Comparison of ENCODE assay signal across 8 mouse cellular contexts in the genomic region with DNA sequence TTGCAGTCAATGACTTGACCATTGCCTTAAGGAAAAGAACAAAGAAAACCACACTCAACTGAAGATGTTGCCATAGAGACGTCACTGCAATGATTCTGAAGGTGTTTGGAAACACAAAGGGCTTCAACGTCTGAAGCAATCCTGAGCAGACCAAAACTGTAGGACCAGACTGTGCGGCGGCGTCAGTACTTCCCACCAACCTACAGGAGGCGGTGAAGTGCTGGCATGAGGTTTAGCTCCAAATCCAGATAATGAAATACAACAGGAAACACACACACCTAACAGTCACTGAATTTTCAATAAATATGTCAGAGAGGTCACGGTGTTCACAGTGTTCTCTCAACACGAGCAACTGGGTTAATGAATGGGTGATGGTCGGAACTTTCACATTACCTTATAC. TPM values are rescaled to one million over a fixed set of nuclear protein-coding genes. Genes with fewer than 3 reads are reported as not detected.
DNase-seq lines count a peak whose midpoint lies in the region; ATAC-seq and TF ChIP-seq lines count a peak whose summit lies in the region.

No protein-coding gene starts in this region.

- no peak overlapping the region for H3K4me2 ChIP-seq in kidney, postnatal 0 days (ENCODE audit: low read length)
- no peak overlapping the region for H3K4me2 ChIP-seq in kidney, embryonic 14.5 days (replicated peaks; ENCODE audit: low read depth, low read length)

- no peaks in the 10 kb centered on the region for H3K36me3 ChIP-seq in kidney, postnatal 0 days (ENCODE audit: insufficient read depth, low read length)
- no peaks in the 10 kb centered on the region for H3K36me3 ChIP-seq in kidney, embryonic 14.5 days (ENCODE audit: control insufficient read depth, insufficient read depth, low read length)
- H3K36me3 ChIP-seq in MEL (ENCODE audit: control insufficient read depth in 1 of 2, insufficient read depth in 2 of 2, low read length in 2 of 2) = peaks cover 0 to 30% of the 10 kb centered on the region in 2 experiments; a peak in 2 of 4 replicates
- H3K36me3 ChIP-seq in hindbrain, embryonic 10.5 days = no peaks in the 10 kb centered on the region

- H3K4me3 ChIP-seq in kidney, postnatal 0 days (replicated peaks; ENCODE audit: low read depth, low read length) = no peak overlapping the region
- H3K4me3 ChIP-seq in kidney, embryonic 14.5 days (ENCODE audit: low read length) = no peak overlapping the region
- H3K4me3 ChIP-seq in MEL (ENCODE audit: control insufficient read depth in 1 of 2, insufficient read depth in 1 of 2, low read depth in 2 of 2, low read length in 2 of 2) = peak overlapping the region; percentile 13 to 70
- H3K4me3 ChIP-seq in hindbrain, embryonic 10.5 days = no peak overlapping the region

- H3K9ac ChIP-seq in kidney, postnatal 0 days (ENCODE audit: low read depth, low read length) = no peak overlapping the region
- no peak overlapping the region for H3K9ac ChIP-seq in kidney, embryonic 14.5 days (ENCODE audit: low read depth, low read length)
- peak overlapping the region; percentile 48 for H3K9ac ChIP-seq in MEL (ENCODE audit: control insufficient read depth, low read depth, low read length, poor library complexity, severe bottlenecking)

- peak; percentile 58 for TF ChIP-seq CTCF in kidney, postnatal 0 days (IDR thresholded peaks at IDR 0.05; ENCODE audit: low read depth)
- peak; percentile 67 to 75 (median 71) for TF ChIP-seq CTCF in MEL (IDR thresholded peaks at IDR 0.05 in 2 of 3, conservative IDR thresholded peaks at IDR 0.05 in 1 of 3; ENCODE audit: control insufficient read depth in 1 of 3, insufficient read depth in 1 of 3, low read depth in 2 of 3, low read length in 3 of 3, poor library complexity in 1 of 3, severe bottlenecking in 1 of 3)

- ATAC-seq in kidney, postnatal 0 days (replicated peaks; ENCODE audit: low FRiP score, low read depth) = no peak
- ATAC-seq in kidney, embryonic 14.5 days (ENCODE audit: low FRiP score, low TSS enrichment) = no peak

- H3K9me3 ChIP-seq in kidney, postnatal 0 days (replicated peaks; ENCODE audit: low read length) = no peaks in the 10 kb centered on the region
- no peaks in the 10 kb centered on the region for H3K9me3 ChIP-seq in kidney, embryonic 14.5 days (ENCODE audit: control insufficient read depth, low read length)
- no peaks in the 10 kb centered on the region for H3K9me3 ChIP-seq in MEL (replicated peaks; ENCODE audit: insufficient read depth, low read length)
- H3K9me3 ChIP-seq in hindbrain, embryonic 10.5 days = no peaks in the 10 kb centered on the region

- DNase-seq in kidney, postnatal 0 days (ENCODE audit: low spot score) = peak; percentile 34
- DNase-seq in MEL (ENCODE audit: low read depth, low spot score) = peak; percentile 90
- peak; percentile 19 for DNase-seq in embryo, embryonic 10.5 days (ENCODE audit: low spot score)
- DNase-seq in lung, postnatal 36 days = peak; percentile 70
- DNase-seq in urinary bladder, postnatal 4 days (ENCODE audit: low spot score in 2 of 2) = no peak
- no peak for DNase-seq in hindbrain, embryonic 10.5 days (ENCODE audit: low spot score)
- DNase-seq in cerebellum, adult 11 months = no peak

- no peaks in the 10 kb centered on the region for H3K79me2 ChIP-seq in MEL (ENCODE audit: control insufficient read depth, insufficient read depth, low read length, poor library complexity)

- no peak overlapping the region for H3K27ac ChIP-seq in kidney, postnatal 0 days
- H3K27ac ChIP-seq in kidney, embryonic 14.5 days (ENCODE audit: low read depth, low read length) = no peak overlapping the region
- H3K27ac ChIP-seq in MEL (ENCODE audit: control insufficient read depth, low read depth, low read length) = peak overlapping the region; percentile 84
- H3K27ac ChIP-seq in hindbrain, embryonic 10.5 days = no peak overlapping the region

- H3K4me1 ChIP-seq in kidney, postnatal 0 days (replicated peaks; ENCODE audit: insufficient read depth, low read length) = no peaks in the 10 kb centered on the region
- 0 out of 2 replicates have a peak, but pooled peaks cover 3% of the 10 kb centered on the region for H3K4me1 ChIP-seq in kidney, embryonic 14.5 days (ENCODE audit: control insufficient read depth, insufficient read depth, low read length)
- peaks cover 7 to 25% of the 10 kb centered on the region in 2 experiments for H3K4me1 ChIP-seq in MEL (ENCODE audit: control insufficient read depth in 1 of 2, insufficient read depth in 2 of 2, low read length in 2 of 2)
- H3K4me1 ChIP-seq in hindbrain, embryonic 10.5 days (replicated peaks) = peaks cover 7% of the 10 kb centered on the region; the same call in 1 of the 2 replicates

- no peak for TF ChIP-seq POLR2A in MEL (IDR thresholded peaks at IDR 0.05; ENCODE audit: control insufficient read depth in 1 of 2, insufficient read depth in 1 of 2, low read depth in 1 of 2, low read length in 2 of 2, poor library complexity in 1 of 2)

- peak; percentile 52 for TF ChIP-seq RAD21 in MEL (IDR thresholded peaks at IDR 0.05; ENCODE audit: low read depth, low read length)

- peak in 1 of 2 experiments; percentile 60; a peak in 2 of 4 replicates for TF ChIP-seq EP300 in MEL (IDR thresholded peaks at IDR 0.05; ENCODE audit: low read depth in 1 of 2, low read length in 2 of 2)

- WGBS in kidney, postnatal 0 days = 77% methylated on average over 9 of the region's 9 CpGs
- 76% methylated on average over 9 of the region's 9 CpGs for WGBS in kidney, embryonic 14.5 days
- WGBS in hindbrain, embryonic 10.5 days = 75% methylated on average over 9 of the region's 9 CpGs

- no peaks in the 10 kb centered on the region for H3K27me3 ChIP-seq in kidney, postnatal 0 days (ENCODE audit: insufficient read depth, low read length)
- no peaks in the 10 kb centered on the region for H3K27me3 ChIP-seq in kidney, embryonic 14.5 days (ENCODE audit: control insufficient read depth, insufficient read depth, low read length)
- H3K27me3 ChIP-seq in MEL (ENCODE audit: control insufficient read depth in 1 of 2, insufficient read depth in 2 of 2, low read length in 2 of 2) = no peaks in the 10 kb centered on the region
- H3K27me3 ChIP-seq in hindbrain, embryonic 10.5 days (ENCODE audit: insufficient read depth, poor library complexity, severe bottlenecking) = no peaks in the 10 kb centered on the region

TF ChIP-seq in MEL, 35 proteins besides CTCF, POLR2A, EP300 and RAD21:
- TF ChIP-seq MXI1 (IDR thresholded peaks at IDR 0.05; ENCODE audit: low read depth, low read length) (no peak), GATA1 (IDR thresholded peaks at IDR 0.05; ENCODE audit: low read depth, low read length) (peak; percentile 75), ZMIZ1 (IDR thresholded peaks at IDR 0.05; ENCODE audit: low read depth, low read length) (no peak), TBP (IDR thresholded peaks at IDR 0.05; ENCODE audit: low read depth, low read length) (peak; percentile 59; the same call in 1 of the 2 replicates), ETS1 (IDR thresholded peaks at IDR 0.05; ENCODE audit: low read depth, low read length) (peak; percentile 44; the same call in 1 of the 2 replicates), NRF1 (IDR thresholded peaks at IDR 0.05; ENCODE audit: insufficient read depth, low read depth, low read length, poor library complexity, severe bottlenecking) (no peak), MEF2A (IDR thresholded peaks at IDR 0.05; ENCODE audit: extremely low read depth, insufficient replicate concordance, low read depth, low read length, poor library complexity, severe bottlenecking) (no peak), ELF1 (IDR thresholded peaks at IDR 0.05; ENCODE audit: low read depth, low read length) (no peak), MYC (IDR thresholded peaks at IDR 0.05; ENCODE audit: low read depth, low read length) (0 out of 2 replicates have a peak, but pooled peaks have one; percentile 40), MAFK (IDR thresholded peaks at IDR 0.05; ENCODE audit: borderline replicate concordance, low read depth, low read length) (no peak), CHD2 (IDR thresholded peaks at IDR 0.05; ENCODE audit: low read length) (no peak), NELFE (IDR thresholded peaks at IDR 0.05; ENCODE audit: low read depth, low read length) (no peak), USF2 (IDR thresholded peaks at IDR 0.05; ENCODE audit: borderline replicate concordance in 1 of 2, insufficient read depth in 1 of 2, low read depth in 1 of 2, low read length in 2 of 2) (no peak), TCF12 (IDR thresholded peaks at IDR 0.05; ENCODE audit: low read depth, low read length) (0 out of 2 replicates have a peak, but pooled peaks have one; percentile 17), ZNF384 (IDR thresholded peaks at IDR 0.05; ENCODE audit: low read depth, low read length) (no peak), SMC3 (IDR thresholded peaks at IDR 0.05; ENCODE audit: low read depth, low read length) (peak; percentile 27), MAZ (IDR thresholded peaks at IDR 0.05; ENCODE audit: low read depth, low read length) (no peak), RCOR1 (IDR thresholded peaks at IDR 0.05; ENCODE audit: low read depth, low read length) (no peak), SIN3A (IDR thresholded peaks at IDR 0.05; ENCODE audit: low read length) (no peak), HCFC1 (IDR thresholded peaks at IDR 0.05; ENCODE audit: low read depth, low read length) (no peak)
TF ChIP-seq in MEL: peak in this region for 6.

RNA-seq across cellular contexts. Expression of a gene that starts 49.1 kb away (rescaled TPM):
- 168 and 175 TPM in 2 replicates for polyA plus RNA-seq in kidney, postnatal 0 days (2015; fragmentation: Nextera tagmentation; extraction: Ambion mirVana)
- polyA plus RNA-seq in kidney, embryonic 14.5 days (2014; fragmentation: Nextera tagmentation; extraction: Ambion mirVana) = 143 and 147 TPM in 2 replicates
- 56.4 and 62.3 TPM in 2 replicates for total RNA-seq in MEL (2012; rRNA removed)
- polyA plus RNA-seq in MEL (2012; ENCODE audit: insufficient read depth in 1 of 2, insufficient read length in 2 of 2, low read depth in 1 of 2, low replicate concordance in 2 of 2, missing spikeins in 1 of 2) = 100 to 1,000 TPM in 1 of 2 experiments, 10 to 100 TPM in 1; 61.8 to 609 TPM
- 108 and 111 TPM in 2 replicates for polyA plus RNA-seq in hindbrain, embryonic 10.5 days (2016; fragmentation: Nextera tagmentation; extraction: Ambion mirVana)

RNA-seq across cellular contexts. Expression of a gene that starts 49.2 kb away (rescaled TPM):
- polyA plus RNA-seq in kidney, postnatal 0 days (2015; fragmentation: Nextera tagmentation; extraction: Ambion mirVana) = 39.2 and 42.5 TPM in 2 replicates
- 29.4 and 58.5 TPM in 2 replicates for polyA plus RNA-seq in kidney, embryonic 14.5 days (2014; fragmentation: Nextera tagmentation; extraction: Ambion mirVana)
- 26.7 and 31.4 TPM in 2 replicates for total RNA-seq in MEL (2012; rRNA removed)
- 10 to 100 TPM in 1 of 2 experiments, not detected in 1; 34.5 TPM for polyA plus RNA-seq in MEL (2012; ENCODE audit: insufficient read depth in 1 of 2, insufficient read length in 2 of 2, low read depth in 1 of 2, low replicate concordance in 2 of 2, missing spikeins in 1 of 2)
- polyA plus RNA-seq in hindbrain, embryonic 10.5 days (2016; fragmentation: Nextera tagmentation; extraction: Ambion mirVana) = 42.8 and 58.0 TPM in 2 replicates

Comparison
In these comparisons a context has a peak if more than half of its experiments do, and no peak if none do; other contexts are left out.
1. DNase-seq: peak in kidney, postnatal 0 days (single experiment), MEL (single experiment), embryo, embryonic 10.5 days (single experiment) and lung, postnatal 36 days (single experiment); none in urinary bladder, postnatal 4 days (0 of 2), hindbrain, embryonic 10.5 days (single experiment) and cerebellum, adult 11 months (single experiment).
2. H3K4me3 ChIP-seq: peak in MEL (2 of 2); none in kidney, postnatal 0 days (single experiment), kidney, embryonic 14.5 days (single experiment) and hindbrain, embryonic 10.5 days (single experiment).